Comparison of ENCODE assay signal across 34 mouse cellular contexts in the genomic region with DNA sequence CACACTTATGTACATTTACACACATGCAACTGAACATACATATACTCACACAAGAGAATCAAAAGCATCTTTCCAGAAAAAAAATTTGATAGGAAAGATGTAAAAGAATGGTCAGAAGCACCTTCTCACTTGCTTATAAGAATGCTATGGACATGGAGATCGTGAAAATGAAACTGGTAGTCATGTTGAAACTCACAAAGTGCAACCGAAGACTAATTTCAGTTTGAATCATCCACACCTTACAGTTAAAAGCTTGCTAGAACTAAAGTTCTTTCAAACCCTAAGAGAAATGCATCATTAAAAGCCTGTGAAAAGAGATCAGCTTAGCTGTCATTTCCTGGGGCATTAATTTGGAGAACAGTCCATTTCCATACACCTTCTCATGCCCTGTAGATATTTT.
"Had no signal": no experiment of that assay in that cellular context is flagged by ENCODE, and none has a peak within 500 bp of the region (broad histone marks: within the 10 kb centered on the region; RNA-seq: fewer than 3 reads in every experiment).

No protein-coding gene starts in this region.

- H3K4me1 ChIP-seq: heart, embryonic 10.5 days; heart, embryonic 12.5 days; heart, embryonic 13.5 days; heart, embryonic 15.5 days; hindbrain, embryonic 10.5 days; hindbrain, embryonic 12.5 days; hindbrain, embryonic 13.5 days; hindbrain, embryonic 15.5 days; intestine, embryonic 15.5 days; kidney, embryonic 15.5 days had no signal

- H3K27ac ChIP-seq: heart, embryonic 10.5 days; heart, embryonic 13.5 days; heart, embryonic 15.5 days; hindbrain, embryonic 10.5 days; hindbrain, embryonic 12.5 days; hindbrain, embryonic 13.5 days; hindbrain, embryonic 14.5 days; hindbrain, embryonic 15.5 days; hindbrain, postnatal 0 days; intestine, embryonic 15.5 days; kidney, embryonic 15.5 days; kidney, postnatal 0 days; layer of hippocampus, adult 2 months; left cerebral cortex, adult 2 months had no signal

- H3K36me3 ChIP-seq: heart, embryonic 10.5 days; heart, embryonic 12.5 days; heart, embryonic 13.5 days; heart, embryonic 15.5 days; hindbrain, embryonic 10.5 days; hindbrain, embryonic 12.5 days; hindbrain, embryonic 13.5 days; hindbrain, embryonic 15.5 days; intestine, embryonic 15.5 days; kidney, embryonic 15.5 days had no signal

- H3K4me2 ChIP-seq: heart, embryonic 11.5 days; heart, embryonic 12.5 days; heart, embryonic 13.5 days; heart, embryonic 15.5 days; hindbrain, embryonic 12.5 days; hindbrain, embryonic 13.5 days; hindbrain, embryonic 14.5 days; hindbrain, embryonic 15.5 days; intestine, embryonic 15.5 days; kidney, embryonic 15.5 days had no signal

- DNase-seq: heart, postnatal 10 days; heart, postnatal 14 days; heart, postnatal 36 days; heart, postnatal 4 days; kidney, adult 11 months; kidney, adult 18-20 months; kidney, adult 2 months; kidney, adult 8-10 months; kidney, adult 9 months; kidney, postnatal 10 days; kidney, postnatal 14 days; kidney, postnatal 25 days; kidney, postnatal 36 days; layer of hippocampus, adult 9-11 months; layer of hippocampus, postnatal 36 days had no signal

- H3K27me3 ChIP-seq: heart, embryonic 12.5 days; heart, embryonic 13.5 days; heart, embryonic 15.5 days; hindbrain, embryonic 12.5 days; hindbrain, embryonic 13.5 days; hindbrain, embryonic 15.5 days; intestine, embryonic 15.5 days; kidney, embryonic 15.5 days had no signal

- H3K4me3 ChIP-seq: heart, embryonic 10.5 days; heart, embryonic 12.5 days; heart, embryonic 13.5 days; heart, embryonic 15.5 days; hindbrain, embryonic 10.5 days; hindbrain, embryonic 12.5 days; hindbrain, embryonic 13.5 days; hindbrain, embryonic 15.5 days; intestine, embryonic 15.5 days; kidney, embryonic 15.5 days; layer of hippocampus, adult 2 months; left cerebral cortex, adult 2 months had no signal

- H3K9me3 ChIP-seq: heart, embryonic 10.5 days; heart, embryonic 12.5 days; heart, embryonic 13.5 days; heart, embryonic 15.5 days; hindbrain, embryonic 10.5 days; hindbrain, embryonic 12.5 days; hindbrain, embryonic 13.5 days; hindbrain, embryonic 15.5 days; intestine, embryonic 15.5 days; kidney, embryonic 15.5 days had no signal

- H3K9ac ChIP-seq: heart, embryonic 12.5 days; heart, embryonic 13.5 days; heart, embryonic 15.5 days; hindbrain, embryonic 12.5 days; hindbrain, embryonic 13.5 days; hindbrain, embryonic 14.5 days; hindbrain, embryonic 15.5 days; intestine, embryonic 15.5 days; kidney, embryonic 15.5 days had no signal

- ATAC-seq: hindbrain, embryonic 16.5 days; hindbrain, postnatal 0 days; intestine, embryonic 15.5 days; intestine, embryonic 16.5 days; intestine, postnatal 0 days had no signal
